Mouse (Mus musculus) cortical plate, adult 2 months (tissue): ENCODE measurements around the gene Tex13a. TPM values are rescaled to one million over a fixed set of nuclear protein-coding genes. Genes with fewer than 3 reads are reported as not detected.

Experiments used
- H3K27ac ChIP-seq: fragments of 200-500 bp; 2 replicates; pipeline ENCODE4 v1.5.1; 2012; ENCODE audit warnings: low read length, control low read depth, inconsistent platforms; ENCODE audit not compliant: insufficient read depth
- H3K4me1 ChIP-seq: fragments of 200-500 bp; 2 replicates; pipeline ENCODE4 v1.6.1; 2011; ENCODE audit warnings: low read length; ENCODE audit not compliant: control insufficient read depth, insufficient read depth
- H3K4me3 ChIP-seq: fragments of 200-500 bp; 2 replicates; pipeline ENCODE4 v1.5.1; 2011; ENCODE audit warnings: mild to moderate bottlenecking, low read length, control low read depth; ENCODE audit not compliant: insufficient read depth
- CTCF ChIP-seq: fragments of 200-500 bp; IDR thresholded peaks from 2 replicates; pipeline ENCODE4 v1.5.1; 2011; ENCODE audit warnings: mild to moderate bottlenecking, control low read depth, low read length; ENCODE audit not compliant: insufficient read depth; ENCODE audit errors: extremely low read depth
- POLR2A ChIP-seq: fragments of 200-500 bp; IDR thresholded peaks from 2 replicates; pipeline ENCODE4 v1.6.1; 2011; ENCODE audit warnings: mild to moderate bottlenecking, low read length, control low read depth; ENCODE audit not compliant: insufficient read depth; ENCODE audit errors: extremely low read depth
- polyA plus RNA-seq: library from polyadenylated mRNA; depleted of rRNA; stranded (reverse); fragments of >200 nt; gene quantifications from 2 replicates; pipeline ENCODE4 v1.2.3, GENCODE M21; 2012; rRNA removed

Tex13a gene
- polyA plus RNA-seq, result not detected in 2 replicates

GRCm38 (mm10) chrX:138209480-138209879, at the start of gene Tex13a:
TSS of gene Tex13a (minus strand) at chrX:138209580.
- H3K4me3 ChIP-seq, result no peak within 1 kb of the TSS
- TF ChIP-seq POLR2A (no peak), CTCF (no peak)
- H3K27ac ChIP-seq, result no peak within 1 kb of the TSS
- H3K4me1 ChIP-seq, result no peaks in the 10 kb centered on the region

GRCm38 (mm10) chrX:138234626-138235025, 25.2 kb upstream of the Tex13a start:
- no peak for TF ChIP-seq POLR2A
- no peak for TF ChIP-seq CTCF
- no peak overlapping the region for H3K4me3 ChIP-seq
- no peak overlapping the region for H3K27ac ChIP-seq
- H3K4me1 ChIP-seq, result no peaks in the 10 kb centered on the region

- no peak overlapping the region for H3K27ac ChIP-seq
- H3K4me3 ChIP-seq, result no peak overlapping the region
- TF ChIP-seq CTCF, result no peak
- TF ChIP-seq POLR2A, result no peak
- no peaks in the 10 kb centered on the region for H3K4me1 ChIP-seq
Measured at GRCm38 (mm10) chrX:138170146-138170545, 39.2 kb downstream of the Tex13a start.
